Mouse (Mus musculus): Measurements from ENCODE around the gene Pea15a.

GRCm38 (mm10) chr1:172198316-172198715, 8.3 kb downstream of the Pea15a start:
- TF ChIP-seq CTCF (IDR thresholded peaks at IDR 0.05; ENCODE audit: borderline replicate concordance, control insufficient read depth, extremely low read depth, insufficient read depth, low read length, poor library complexity) (no peak), POLR2A (IDR thresholded peaks at IDR 0.05; ENCODE audit: control insufficient read depth, extremely low read depth, insufficient read depth, low read length, poor library complexity) (no peak)
